Mouse (Mus musculus): ENCODE measurements around the gene Cfap298. TPM values are rescaled to one million over a fixed set of nuclear protein-coding genes. Genes with fewer than 3 reads are reported as not detected.

Gene Cfap298
- polyA plus RNA-seq, 1 experiment from 2014 or later, result 44.4 TPM

DNA sequence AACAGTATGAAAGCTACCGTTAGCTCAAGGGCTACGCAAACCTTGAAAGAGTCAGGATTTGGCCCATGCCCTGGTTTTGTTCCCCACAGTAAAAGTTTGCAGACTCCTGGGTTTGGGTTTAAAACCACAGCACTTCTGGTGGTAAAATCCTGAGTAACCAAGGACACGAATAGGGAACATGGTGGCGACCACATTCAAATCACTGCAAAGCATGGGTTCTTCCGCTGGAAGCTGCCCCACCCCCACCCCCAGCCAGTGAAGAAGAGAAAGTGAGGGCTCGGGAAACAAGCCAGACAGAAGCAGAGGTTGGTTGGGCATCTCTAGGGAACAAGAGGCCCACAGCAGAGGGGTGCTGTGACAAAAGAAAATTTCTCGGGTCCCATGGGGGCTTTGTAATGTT, 27.7 kb downstream of the Cfap298 start:
- WGBS, result 65% methylated on average over 7 of the region's 7 CpGs
- Histone ChIP-seq H3K36me3 (no peaks in the 10 kb centered on the region), H3K9me3 (replicated peaks) (no peaks in the 10 kb centered on the region), H3K4me2 (no peak overlapping the region), H3K9ac (replicated peaks) (no peak overlapping the region), H3K4me3 (replicated peaks) (no peak overlapping the region), H3K27ac (replicated peaks) (no peak overlapping the region), H3K27me3 (replicated peaks) (no peaks in the 10 kb centered on the region), H3K4me1 (no peaks in the 10 kb centered on the region)
- no peak for ATAC-seq (ENCODE audit: low FRiP score)

DNA sequence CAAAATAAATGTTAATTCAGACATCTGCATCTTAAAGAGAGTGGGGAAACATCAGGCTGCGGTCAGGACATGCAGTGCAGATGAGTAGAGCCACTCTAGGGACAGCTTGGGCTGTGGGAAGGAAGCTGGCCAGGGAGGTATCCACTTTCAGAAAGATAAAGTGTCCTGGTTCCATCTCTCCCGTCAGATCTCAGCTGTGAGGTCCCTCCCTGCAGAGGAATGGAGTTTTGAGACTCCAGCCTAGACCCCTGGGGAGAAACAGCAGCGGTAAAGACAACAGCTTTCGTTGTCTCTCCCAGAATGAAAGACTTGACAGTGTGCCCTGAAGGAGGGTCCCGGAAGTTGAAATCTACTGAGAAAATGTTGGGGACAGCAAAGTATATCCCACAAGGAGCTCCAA, 31.6 kb downstream of the Cfap298 start:
- 27% methylated on average over 5 of the region's 5 CpGs for WGBS
- H3K4me3 ChIP-seq (replicated peaks), result no peak overlapping the region
- H3K4me1 ChIP-seq, result no peaks in the 10 kb centered on the region
- no peaks in the 10 kb centered on the region for H3K36me3 ChIP-seq
- no peak overlapping the region for H3K9ac ChIP-seq (replicated peaks)
- H3K27me3 ChIP-seq (replicated peaks), result no peaks in the 10 kb centered on the region
- no peaks in the 10 kb centered on the region for H3K9me3 ChIP-seq (replicated peaks)
- no peak overlapping the region for H3K4me2 ChIP-seq
- no peak overlapping the region for H3K27ac ChIP-seq (replicated peaks)
- ATAC-seq (ENCODE audit: low FRiP score), result no peak

DNA sequence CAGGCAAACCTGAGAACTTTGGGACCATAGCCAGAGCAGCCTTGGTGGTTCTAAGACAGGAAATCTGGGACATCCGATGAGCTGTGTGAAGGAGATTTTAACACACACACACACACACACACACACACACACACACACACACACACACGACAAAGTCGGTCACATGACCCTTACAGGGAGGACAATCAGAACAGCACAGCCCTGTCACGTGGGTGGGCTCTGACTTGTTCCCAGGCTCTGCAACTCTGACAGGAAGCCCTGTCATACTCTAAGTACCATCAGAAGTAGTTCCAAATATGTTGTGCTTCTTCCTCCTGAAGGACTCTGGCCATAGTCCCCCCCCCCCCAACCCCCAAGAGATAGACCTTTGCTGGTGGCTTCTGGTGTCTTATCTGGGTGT, 33.5 kb downstream of the Cfap298 start:
- no peaks in the 10 kb centered on the region for H3K27me3 ChIP-seq (replicated peaks)
- no peak overlapping the region for H3K27ac ChIP-seq (replicated peaks)
- H3K4me1 ChIP-seq, result no peaks in the 10 kb centered on the region
- no peaks in the 10 kb centered on the region for H3K36me3 ChIP-seq
- ATAC-seq (ENCODE audit: low FRiP score), result no peak
- 76% methylated on average over 4 of the region's 4 CpGs for WGBS
- no peak overlapping the region for H3K9ac ChIP-seq (replicated peaks)
- no peaks in the 10 kb centered on the region for H3K9me3 ChIP-seq (replicated peaks)
- no peak overlapping the region for H3K4me3 ChIP-seq (replicated peaks)
- no peak overlapping the region for H3K4me2 ChIP-seq

DNA sequence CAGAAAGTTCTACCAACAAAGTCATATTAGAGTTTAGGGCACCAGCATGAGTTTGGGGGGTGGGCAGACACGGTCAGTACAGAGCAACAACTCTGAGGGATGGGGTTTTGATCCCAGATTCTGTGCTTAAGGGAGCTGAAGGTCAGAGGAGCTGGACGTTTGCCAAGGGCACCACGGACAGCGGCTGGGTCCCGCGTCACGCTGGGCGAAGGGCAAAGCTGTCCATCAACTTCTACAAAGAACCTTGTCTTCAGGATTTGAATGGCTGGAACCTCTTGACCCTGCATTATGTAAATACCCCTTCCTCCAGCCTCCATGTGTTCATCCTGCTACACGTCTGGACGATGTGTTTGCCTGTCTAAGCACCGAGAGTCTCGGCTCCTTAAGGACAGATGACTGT, 35.4 kb downstream of the Cfap298 start:
- Histone ChIP-seq H3K4me3 (replicated peaks) (no peak overlapping the region), H3K36me3 (no peaks in the 10 kb centered on the region), H3K4me1 (no peaks in the 10 kb centered on the region), H3K4me2 (no peak overlapping the region), H3K9me3 (replicated peaks) (no peaks in the 10 kb centered on the region), H3K27ac (replicated peaks) (no peak overlapping the region), H3K27me3 (replicated peaks) (no peaks in the 10 kb centered on the region), H3K9ac (replicated peaks) (no peak overlapping the region)
- no peak for ATAC-seq (ENCODE audit: low FRiP score)
- 38% methylated on average over 12 of the region's 12 CpGs for WGBS

DNA sequence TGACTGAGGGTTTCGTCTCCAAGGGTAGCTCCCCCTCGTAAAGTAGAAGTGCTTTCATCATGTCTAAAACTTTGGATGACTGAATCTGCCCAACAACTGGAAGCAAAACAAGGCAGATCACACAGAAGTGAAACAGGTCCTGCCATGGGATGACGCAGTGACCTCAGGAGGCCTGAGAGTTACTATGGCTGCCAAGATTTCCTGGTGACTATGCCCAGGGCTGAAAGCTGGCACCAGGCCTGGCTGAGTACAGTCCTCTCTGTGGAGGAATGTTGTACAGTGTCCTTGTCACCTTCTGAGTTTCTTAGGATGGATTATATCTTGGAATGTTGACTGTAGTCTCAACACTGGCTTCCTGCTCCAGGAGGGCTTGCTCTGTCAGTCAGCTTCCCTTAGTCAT, 37.3 kb downstream of the Cfap298 start:
- Histone ChIP-seq H3K4me2 (no peak overlapping the region), H3K36me3 (no peaks in the 10 kb centered on the region), H3K9ac (replicated peaks) (no peak overlapping the region), H3K9me3 (replicated peaks) (no peaks in the 10 kb centered on the region), H3K4me3 (replicated peaks) (no peak overlapping the region), H3K27ac (replicated peaks) (no peak overlapping the region), H3K27me3 (replicated peaks) (no peaks in the 10 kb centered on the region), H3K4me1 (0 out of 2 replicates have a peak, but pooled peaks cover 5% of the 10 kb centered on the region)
- WGBS, result 92% methylated on average over 3 of the region's 3 CpGs
- no peak for ATAC-seq (ENCODE audit: low FRiP score)

DNA sequence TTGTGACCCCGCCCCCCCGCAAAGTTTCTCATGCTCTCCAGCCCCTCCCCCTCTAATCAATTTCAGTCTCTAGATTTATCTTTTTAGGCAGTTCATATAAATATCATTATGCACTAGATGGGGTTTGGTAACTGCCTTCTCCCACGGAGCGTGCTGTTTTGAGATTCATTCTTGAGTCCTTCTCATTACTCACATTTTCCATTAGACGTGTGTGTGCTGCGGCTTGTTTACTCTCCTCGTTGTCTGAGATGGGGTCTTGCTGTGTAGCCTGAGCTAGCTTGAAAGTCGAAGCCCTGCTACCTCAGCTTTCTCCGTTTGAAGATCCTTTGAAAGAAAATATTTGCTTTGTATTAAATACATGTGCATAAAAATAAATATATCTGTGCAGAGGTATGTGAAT, 41.1 kb downstream of the Cfap298 start:
- Histone ChIP-seq H3K9ac (replicated peaks) (no peak overlapping the region), H3K27me3 (replicated peaks) (no peaks in the 10 kb centered on the region), H3K27ac (replicated peaks) (no peak overlapping the region), H3K4me1 (0 out of 2 replicates have a peak, but pooled peaks cover 7% of the 10 kb centered on the region), H3K36me3 (no peaks in the 10 kb centered on the region), H3K4me2 (no peak overlapping the region), H3K9me3 (replicated peaks) (no peaks in the 10 kb centered on the region), H3K4me3 (replicated peaks) (no peak overlapping the region)
- no peak for ATAC-seq (ENCODE audit: low FRiP score)
- 56% methylated on average over 9 of the region's 9 CpGs for WGBS

DNA sequence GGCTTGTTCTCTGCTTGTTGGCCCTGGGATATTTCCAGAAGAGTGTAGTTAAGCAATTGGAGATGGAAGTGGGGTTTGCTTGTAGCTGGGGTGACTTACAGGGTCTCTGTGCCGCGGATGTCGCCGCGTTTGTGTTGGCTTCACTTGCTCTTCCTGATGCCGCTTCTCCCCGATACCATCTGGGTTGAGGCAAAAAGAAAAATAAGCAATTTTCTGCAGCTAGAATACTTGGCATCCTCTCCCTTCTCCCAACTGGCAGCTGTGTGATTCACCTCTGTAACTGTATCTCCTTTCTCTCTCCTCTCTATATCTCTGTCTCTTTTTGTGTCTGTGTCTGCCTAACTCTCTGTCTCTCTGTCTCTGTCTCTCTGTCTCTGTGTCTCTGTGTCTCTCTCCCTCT, 41.9 kb downstream of the Cfap298 start:
- Histone ChIP-seq H3K9ac (replicated peaks) (no peak overlapping the region), H3K36me3 (no peaks in the 10 kb centered on the region), H3K4me3 (replicated peaks) (no peak overlapping the region), H3K27ac (replicated peaks) (no peak overlapping the region), H3K9me3 (replicated peaks) (no peaks in the 10 kb centered on the region), H3K4me2 (no peak overlapping the region), H3K4me1 (0 out of 2 replicates have a peak, but pooled peaks cover 7% of the 10 kb centered on the region), H3K27me3 (replicated peaks) (no peaks in the 10 kb centered on the region)
- WGBS, result 84% methylated on average over 7 of the region's 7 CpGs
- ATAC-seq (ENCODE audit: low FRiP score), result no peak

DNA sequence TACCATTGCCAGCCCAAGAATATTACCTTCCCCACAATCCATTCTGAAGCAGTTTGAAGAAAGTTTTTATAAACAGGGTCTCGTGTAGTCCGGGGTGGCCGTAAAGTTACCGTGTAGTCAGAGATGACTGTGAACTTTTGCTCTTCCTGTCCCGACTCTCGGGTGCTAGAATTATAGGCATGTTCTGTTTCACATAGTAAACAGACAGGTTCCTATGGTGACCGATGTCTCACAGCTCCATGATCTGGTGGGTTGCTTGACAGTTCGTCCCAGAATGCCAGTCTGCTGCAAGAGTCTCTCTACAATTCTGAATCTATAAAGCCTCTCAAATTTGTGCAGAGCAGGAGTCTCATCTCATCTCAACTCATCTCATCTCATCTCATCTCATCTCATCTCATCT, 42.8 kb downstream of the Cfap298 start:
- WGBS, result 67% methylated on average over 8 of the region's 8 CpGs
- no peaks in the 10 kb centered on the region for H3K9me3 ChIP-seq (replicated peaks)
- H3K4me3 ChIP-seq (replicated peaks), result no peak overlapping the region
- H3K9ac ChIP-seq (replicated peaks), result no peak overlapping the region
- H3K4me1 ChIP-seq, result 0 out of 2 replicates have a peak, but pooled peaks cover 7% of the 10 kb centered on the region
- no peak overlapping the region for H3K27ac ChIP-seq (replicated peaks)
- no peak overlapping the region for H3K4me2 ChIP-seq
- H3K36me3 ChIP-seq, result no peaks in the 10 kb centered on the region
- no peaks in the 10 kb centered on the region for H3K27me3 ChIP-seq (replicated peaks)
- ATAC-seq (ENCODE audit: low FRiP score), result no peak

DNA sequence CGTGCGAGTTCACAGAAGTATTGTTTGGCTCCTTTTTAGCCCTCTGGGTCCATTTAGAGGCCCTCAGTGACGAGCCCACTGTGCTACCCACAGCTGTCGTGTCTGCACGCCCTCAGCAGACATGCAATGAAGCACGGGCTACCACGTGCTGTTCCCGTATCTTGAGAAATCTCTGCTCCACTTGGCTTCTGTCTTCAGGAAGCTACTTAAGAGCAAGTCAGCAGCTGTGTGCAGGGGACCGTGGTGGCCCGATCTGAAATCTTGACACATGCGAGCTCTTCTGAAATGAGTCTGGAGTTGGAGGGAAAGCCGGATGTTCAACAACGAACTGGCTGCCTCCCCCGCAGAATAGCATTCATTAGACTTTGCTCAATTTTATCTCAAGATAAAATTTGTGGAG, 43.3 kb downstream of the Cfap298 start:
- H3K9me3 ChIP-seq (replicated peaks), result no peaks in the 10 kb centered on the region
- H3K27me3 ChIP-seq (replicated peaks), result no peaks in the 10 kb centered on the region
- H3K36me3 ChIP-seq, result no peaks in the 10 kb centered on the region
- H3K4me2 ChIP-seq, result no peak overlapping the region
- ATAC-seq (ENCODE audit: low FRiP score), result no peak
- H3K4me1 ChIP-seq, result 0 out of 2 replicates have a peak, but pooled peaks cover 7% of the 10 kb centered on the region
- WGBS, result 58% methylated on average over 14 of the region's 14 CpGs
- H3K27ac ChIP-seq (replicated peaks), result no peak overlapping the region
- no peak overlapping the region for H3K9ac ChIP-seq (replicated peaks)
- H3K4me3 ChIP-seq (replicated peaks), result no peak overlapping the region

DNA sequence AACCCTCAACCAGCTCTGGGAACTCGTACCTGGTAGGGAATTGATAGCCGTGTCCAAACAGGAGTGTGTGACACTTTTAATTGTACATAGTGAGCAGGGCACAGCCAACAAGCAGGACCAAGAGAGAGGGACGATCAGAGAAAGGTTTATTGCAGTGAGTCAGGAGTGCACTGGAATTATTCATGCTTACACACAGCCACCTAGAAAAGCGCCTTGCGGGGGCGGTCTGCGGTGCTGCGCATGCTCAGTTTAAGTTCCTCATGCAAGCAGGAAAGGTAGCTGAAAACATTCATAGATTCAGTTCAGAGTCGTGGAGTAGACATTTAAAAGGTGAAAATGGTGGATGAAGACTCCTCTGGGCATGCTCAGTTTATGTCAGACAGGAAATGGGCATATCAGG, 44.2 kb downstream of the Cfap298 start:
- no peak for ATAC-seq (ENCODE audit: low FRiP score)

DNA sequence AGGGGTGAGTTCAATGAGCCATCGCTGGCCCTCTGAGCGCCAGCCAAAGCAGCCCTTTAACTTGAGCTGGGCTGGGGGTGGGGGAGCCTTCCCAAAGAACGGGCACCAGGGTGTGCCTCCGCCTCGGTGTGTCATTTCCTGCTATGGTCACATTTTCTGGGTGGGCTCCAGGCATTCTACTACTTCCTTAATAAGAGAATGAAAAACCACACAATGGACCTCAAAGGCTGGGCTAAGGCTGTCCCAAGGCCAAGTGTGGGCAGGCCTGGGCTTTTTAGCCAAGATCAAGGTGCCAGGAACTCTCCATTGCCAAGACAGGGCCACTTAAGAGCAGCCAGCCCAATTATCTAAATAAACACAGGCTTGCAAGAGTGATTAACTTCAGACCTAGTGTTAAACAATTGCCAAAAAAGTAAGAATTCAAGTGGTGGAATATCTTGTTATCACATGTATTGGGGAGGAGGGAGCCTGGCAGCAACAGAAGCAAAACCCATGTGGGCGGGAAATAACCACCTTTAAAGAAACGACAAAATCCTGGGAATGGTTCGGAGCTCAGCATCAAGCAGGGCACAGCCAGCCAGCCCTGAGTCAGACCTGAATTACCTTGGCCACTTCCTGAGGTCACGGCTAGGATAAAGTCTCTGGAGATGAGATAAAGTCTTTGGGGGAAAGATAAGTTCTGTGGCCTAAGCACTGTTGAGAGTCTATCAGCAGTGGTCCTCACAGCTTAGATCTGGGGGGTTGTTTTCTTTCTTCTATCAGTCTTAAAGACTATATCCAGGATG, 48.9 kb downstream of the Cfap298 start:
- WGBS, result 71% methylated on average over 9 of the region's 9 CpGs
- H3K36me3 ChIP-seq, result no peaks in the 10 kb centered on the region
- H3K4me3 ChIP-seq (replicated peaks), result no peak overlapping the region
- peaks cover 9% of the 10 kb centered on the region for H3K4me1 ChIP-seq
- H3K9me3 ChIP-seq (replicated peaks), result no peaks in the 10 kb centered on the region
- H3K27ac ChIP-seq (replicated peaks), result no peak overlapping the region
- H3K27me3 ChIP-seq (replicated peaks), result no peaks in the 10 kb centered on the region
- H3K4me2 ChIP-seq, result no peak overlapping the region
- no peak overlapping the region for H3K9ac ChIP-seq (replicated peaks)
- no peak for ATAC-seq (ENCODE audit: low FRiP score)

More for the DNA sequence above, 44.2 kb downstream of the Cfap298 start:
- no peak overlapping the region for H3K27ac ChIP-seq (replicated peaks)
- 84% methylated on average over 9 of the region's 9 CpGs for WGBS
- no peaks in the 10 kb centered on the region for H3K27me3 ChIP-seq (replicated peaks)
- H3K4me1 ChIP-seq, result 0 out of 2 replicates have a peak, but pooled peaks cover 7% of the 10 kb centered on the region
- H3K36me3 ChIP-seq, result no peaks in the 10 kb centered on the region
- H3K4me3 ChIP-seq (replicated peaks), result no peak overlapping the region
- H3K4me2 ChIP-seq, result no peak overlapping the region
- H3K9ac ChIP-seq (replicated peaks), result no peak overlapping the region
- H3K9me3 ChIP-seq (replicated peaks), result no peaks in the 10 kb centered on the region

DNA sequence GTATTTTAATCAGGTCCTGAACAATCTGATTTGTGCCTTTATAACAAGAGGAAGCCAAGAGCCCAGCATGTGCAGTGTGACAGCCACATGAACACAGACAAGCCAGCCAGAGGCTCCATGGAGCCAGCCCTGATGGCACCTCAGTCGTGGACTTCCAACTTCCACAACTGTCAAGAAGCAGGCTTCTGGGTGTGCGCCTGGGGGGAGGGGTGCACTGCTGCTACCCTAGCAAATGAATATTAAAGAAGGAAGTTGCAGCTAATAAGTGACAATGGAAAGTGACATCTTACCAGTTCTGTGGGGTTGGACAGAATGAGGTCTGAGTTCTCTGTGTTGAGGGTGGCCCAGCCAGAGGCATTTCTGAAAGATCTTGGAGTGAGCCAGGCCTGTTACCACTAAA, 49.6 kb downstream of the Cfap298 start:
- Histone ChIP-seq H3K4me1 (peaks cover 9% of the 10 kb centered on the region), H3K9me3 (replicated peaks) (no peaks in the 10 kb centered on the region), H3K4me3 (replicated peaks) (no peak overlapping the region), H3K9ac (replicated peaks) (no peak overlapping the region), H3K36me3 (no peaks in the 10 kb centered on the region), H3K27ac (replicated peaks) (no peak overlapping the region), H3K27me3 (replicated peaks) (no peaks in the 10 kb centered on the region), H3K4me2 (no peak overlapping the region)
- ATAC-seq (ENCODE audit: low FRiP score), result no peak
- 84% methylated on average over 2 of the region's 2 CpGs for whole genome bisulfite sequencing
